Mouse (Mus musculus) liver, embryonic 14.5 days (tissue): ENCODE results near the gene D5Ertd579e. TPM values are rescaled to one million over a fixed set of nuclear protein-coding genes. Genes with fewer than 3 reads are reported as not detected.

Experiments used
- ATAC-seq: fragments of 200-750 bp; cut with Nextera tagmentation; 2 replicates; pipeline ENCODE4 v1.8.0; 2017; ENCODE audit warnings: moderate number of reproducible peaks, mild to moderate bottlenecking, moderate library complexity; ENCODE audit not compliant: insufficient read depth
- DNase-seq, 3 experiments: peaks; one replicate each; pipeline ENCODE4 v3.0.0-alpha.2; 2012 to 2013; ENCODE audit warnings: low read depth in 3 of 3, low spot score in 3 of 3
- H3K27ac ChIP-seq: fragments of 300-500 bp; sonication (generic); 2 replicates; pipeline ENCODE4 v1.5.1; 2014; ENCODE audit warnings: moderate library complexity, mild to moderate bottlenecking, control low read depth, inconsistent platforms
- H3K27me3 ChIP-seq: fragments of 300-500 bp; sonication (generic); 2 replicates; pipeline ENCODE4 v1.6.1; 2014; ENCODE audit warnings: mild to moderate bottlenecking, low read length, moderate library complexity; ENCODE audit not compliant: control insufficient read depth, insufficient read depth
- H3K36me3 ChIP-seq: fragments of 300-500 bp; sonication (generic); replicated peaks from 2 replicates; pipeline ENCODE4 v1.6.1; 2014; ENCODE audit warnings: low read depth; ENCODE audit not compliant: control insufficient read depth, insufficient read depth
- H3K4me1 ChIP-seq, 2 experiments: fragments of 200-500 bp in 1 of 2; fragments of 300-500 bp in 1 of 2; sonication (generic) in 1 of 2; replicated peaks; 2 replicates each; pipeline ENCODE4 v1.6.1; 2012 to 2014; ENCODE audit warnings: antibody characterized with exemption in 1 of 2, inconsistent platforms in 1 of 2, low read length in 1 of 2; ENCODE audit not compliant: control insufficient read depth in 2 of 2, insufficient read depth in 2 of 2
- H3K4me2 ChIP-seq: fragments of 300-500 bp; sonication (generic); 2 replicates; pipeline ENCODE4 v1.6.1; 2014; ENCODE audit warnings: low read depth, mild to moderate bottlenecking, control low read depth, moderate library complexity
- H3K4me3 ChIP-seq, 2 experiments: fragments of 200-500 bp in 1 of 2; fragments of 300-500 bp in 1 of 2; sonication (generic) in 1 of 2; 2 replicates each; pipeline ENCODE4 v1.5.1; 2012 to 2014; ENCODE audit warnings: low read depth in 2 of 2, low read length in 2 of 2, mild to moderate bottlenecking in 2 of 2, control low read depth in 1 of 2, inconsistent platforms in 1 of 2, moderate library complexity in 1 of 2; ENCODE audit not compliant: insufficient read depth in 1 of 2
- H3K9ac ChIP-seq: fragments of 300-500 bp; sonication (generic); replicated peaks from 2 replicates; pipeline ENCODE4 v1.6.1; 2014; ENCODE audit warnings: mild to moderate bottlenecking, control low read depth, moderate library complexity
- H3K9me3 ChIP-seq: fragments of 300-500 bp; sonication (generic); 2 replicates; pipeline ENCODE4 v1.6.1; 2016; ENCODE audit warnings: low read length, mixed read lengths; ENCODE audit not compliant: control insufficient read depth
- CTCF ChIP-seq: IDR thresholded peaks from 2 replicates; pipeline ENCODE4 v1.5.1; 2016; ENCODE audit warnings: antibody characterized with exemption, low read depth, control low read depth
- EP300 ChIP-seq: IDR thresholded peaks from 2 replicates; pipeline ENCODE4 v1.6.1; 2016; ENCODE audit warnings: antibody characterized with exemption, low read depth
- WGBS: fragments of 180-500 bp; shearing (Covaris S2); extraction: QIAGEN DNeasy Blood & Tissue Kit; methylation state at CpG from one replicate; pipeline ENCODE4 v1.1.7; 2014; ENCODE audit not compliant: insufficient replicate concordance; 5-methylcytosine and 5-hydroxymethylcytosine counted together
- polyA plus RNA-seq, 2 experiments: library from polyadenylated mRNA; depleted of rRNA in 1 of 2; stranded (reverse) in 1 of 2; unstranded in 1 of 2; fragments of >200 nt; fragmentation: Nextera tagmentation in 1 of 2; extraction: Ambion mirVana in 1 of 2; gene quantifications; 2 replicates each; pipeline versions ENCODE4 v1.2.1 to v1.2.3; 2012 to 2014

Gene D5Ertd579e
- polyA plus RNA-seq, 2 experiments, result 16.2 to 22.7 TPM

DNA sequence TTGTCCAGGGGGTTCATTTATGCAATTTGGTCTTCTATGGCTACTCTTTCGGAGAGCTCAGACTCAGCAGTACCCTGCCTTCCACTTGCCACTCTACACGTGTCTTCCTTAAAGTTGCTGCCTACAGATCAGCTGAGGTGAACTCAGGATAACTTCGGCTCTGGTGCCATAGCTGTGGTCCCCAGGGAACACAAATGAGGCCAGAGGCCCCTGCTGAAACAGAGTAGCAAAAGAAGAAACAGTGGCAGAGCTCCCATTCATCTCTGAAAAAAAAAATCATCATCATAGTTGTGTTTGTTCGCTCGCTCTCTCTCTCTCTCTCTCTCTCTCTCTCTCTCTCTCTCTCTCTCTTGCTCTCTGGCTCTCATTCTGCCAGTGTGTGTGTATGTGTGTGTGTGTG lies 2.9 kb upstream of the D5Ertd579e start:
- ATAC-seq, result no peak
- WGBS, result 58% methylated on average over 5 of the region's 5 CpGs
- Histone ChIP-seq H3K4me3 (no peak overlapping the region), H3K9ac (no peak overlapping the region), H3K4me1 (peaks cover 20 to 35% of the 10 kb centered on the region in 2 experiments), H3K36me3 (no peaks in the 10 kb centered on the region), H3K27me3 (no peaks in the 10 kb centered on the region), H3K27ac (no peak overlapping the region), H3K9me3 (no peaks in the 10 kb centered on the region), H3K4me2 (no peak overlapping the region)
- no peak for TF ChIP-seq CTCF
- TF ChIP-seq EP300, result no peak
- no peak for DNase-seq

DNA sequence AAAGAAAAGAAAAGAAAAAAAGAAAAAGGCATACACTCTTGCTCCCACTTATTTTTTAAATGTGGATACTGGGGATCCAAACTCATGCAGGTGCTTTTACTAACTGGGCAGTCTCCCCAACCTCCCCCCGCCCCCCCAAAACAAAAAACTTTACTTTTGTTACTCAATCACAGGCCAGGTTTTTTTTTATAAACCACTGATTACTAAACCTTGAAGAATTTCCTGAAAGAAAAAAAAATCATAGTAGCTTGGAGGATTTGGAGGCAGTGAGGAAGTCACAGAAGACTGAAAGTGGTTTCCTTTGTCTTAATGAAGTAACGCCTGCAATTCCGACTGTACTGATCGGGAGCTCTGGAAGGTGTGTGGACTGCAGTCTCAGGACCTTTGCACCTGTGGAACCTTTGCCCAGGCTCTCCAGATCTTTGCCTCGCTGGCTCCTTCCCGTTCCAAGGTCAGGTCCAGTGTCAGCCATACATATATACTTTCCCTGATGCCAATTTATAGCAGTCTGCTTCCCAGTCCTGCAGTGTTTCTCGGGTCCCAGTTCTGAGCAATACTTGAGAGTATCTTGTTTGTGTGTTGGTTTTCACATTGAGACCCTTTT lies 2.3 kb upstream of the D5Ertd579e start:
- DNase-seq (no peak), ATAC-seq (no peak)
- TF ChIP-seq CTCF (no peak), EP300 (no peak)
- Histone ChIP-seq H3K9ac (no peak overlapping the region), H3K36me3 (peaks cover 3% of the 10 kb centered on the region; the same call in 1 of the 2 replicates), H3K27ac (no peak overlapping the region), H3K4me1 (peaks cover 23 to 40% of the 10 kb centered on the region in 2 experiments), H3K9me3 (no peaks in the 10 kb centered on the region), H3K4me2 (no peak overlapping the region), H3K4me3 (no peak overlapping the region), H3K27me3 (no peaks in the 10 kb centered on the region)
- WGBS, result 51% methylated on average over 7 of the region's 7 CpGs

DNA sequence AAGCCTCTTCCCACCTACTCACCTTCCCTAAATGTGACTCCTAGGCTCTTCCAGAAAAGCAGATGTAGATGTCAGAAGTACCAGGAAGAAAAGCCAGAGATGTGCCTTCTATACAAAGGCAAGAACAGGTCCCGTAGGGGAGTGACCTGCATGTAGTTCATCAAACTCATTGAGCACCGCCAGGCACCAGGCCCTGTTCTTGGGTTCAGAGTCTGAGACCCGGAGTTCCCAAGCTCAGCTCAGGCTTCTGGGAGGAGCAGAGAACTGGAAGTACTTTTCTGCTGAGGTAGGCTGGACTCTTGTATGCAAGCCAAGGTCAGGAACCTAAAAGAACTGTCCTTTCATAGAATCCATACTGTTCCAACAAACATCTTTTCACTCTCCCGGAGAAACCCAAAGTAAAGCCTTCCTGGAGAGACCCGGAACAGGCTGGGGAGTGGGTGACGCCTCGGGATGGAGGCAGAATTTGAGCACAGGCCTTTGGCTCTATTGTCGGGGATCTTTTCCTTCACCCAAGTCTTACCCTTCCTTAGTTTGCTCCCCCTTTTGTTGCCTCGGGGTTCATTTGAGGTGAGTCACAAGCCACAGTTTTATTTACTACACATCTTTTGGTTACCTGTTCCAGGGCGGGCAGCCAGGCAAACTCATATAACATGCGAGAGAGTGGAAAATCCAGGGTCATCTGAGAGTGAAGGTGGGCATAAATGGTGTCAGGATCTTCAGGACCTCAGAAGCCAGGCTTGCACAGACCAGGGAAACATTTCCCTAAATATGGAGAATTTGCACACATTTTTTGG lies 878 bp upstream of the D5Ertd579e start:
- 68% methylated on average over 11 of the region's 11 CpGs for WGBS
- TF ChIP-seq EP300 (no peak), CTCF (no peak)
- no peak for DNase-seq
- H3K4me1 ChIP-seq, result peaks cover 30 to 48% of the 10 kb centered on the region in 2 experiments
- peak overlapping the region; percentile 58 to 86; a peak in 3 of 4 replicates for H3K4me3 ChIP-seq
- peak overlapping the region; percentile 82 for H3K4me2 ChIP-seq
- no peaks in the 10 kb centered on the region for H3K27me3 ChIP-seq
- no peak for ATAC-seq
- H3K27ac ChIP-seq, result peak overlapping the region; percentile 15
- H3K36me3 ChIP-seq, result peaks cover 3% of the 10 kb centered on the region; the same call in 1 of the 2 replicates
- H3K9me3 ChIP-seq, result no peaks in the 10 kb centered on the region
- 0 out of 2 replicates have a peak overlapping the region, but pooled peaks have one; percentile 93 for H3K9ac ChIP-seq

DNA sequence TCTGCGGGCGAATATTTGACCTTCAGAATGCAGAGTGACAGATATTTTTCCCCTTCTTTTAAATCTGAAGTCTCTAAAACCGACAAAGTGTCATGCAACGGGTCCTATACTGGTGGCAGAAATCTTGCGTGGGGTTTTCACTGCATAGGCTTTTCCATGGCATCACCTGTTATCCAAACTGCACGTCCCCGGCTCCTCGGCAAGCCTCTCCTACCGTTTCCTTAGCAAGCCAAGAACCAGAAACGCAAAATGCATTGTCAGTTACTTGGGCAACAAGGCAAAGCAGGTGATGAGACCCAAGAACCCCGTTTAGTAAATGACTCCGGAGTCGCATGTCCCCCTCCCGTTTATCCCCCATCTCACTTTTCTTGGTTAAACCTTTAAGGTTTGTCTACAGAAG lies 819 bp downstream of the D5Ertd579e start:
- Histone ChIP-seq H3K9me3 (no peaks in the 10 kb centered on the region), H3K27ac (peak overlapping the region; percentile 79), H3K36me3 (peaks cover 7% of the 10 kb centered on the region), H3K9ac (peak overlapping the region; percentile 93), H3K4me2 (peak overlapping the region; percentile 63), H3K4me3 (peak overlapping the region; percentile 86 to 97), H3K27me3 (no peaks in the 10 kb centered on the region), H3K4me1 (peaks cover 29 to 44% of the 10 kb centered on the region in 2 experiments)
- no peak for TF ChIP-seq CTCF
- no peak for TF ChIP-seq EP300
- DNase-seq, result no peak
- WGBS, result 8% methylated on average over 14 of the region's 14 CpGs
- no peak for ATAC-seq

DNA sequence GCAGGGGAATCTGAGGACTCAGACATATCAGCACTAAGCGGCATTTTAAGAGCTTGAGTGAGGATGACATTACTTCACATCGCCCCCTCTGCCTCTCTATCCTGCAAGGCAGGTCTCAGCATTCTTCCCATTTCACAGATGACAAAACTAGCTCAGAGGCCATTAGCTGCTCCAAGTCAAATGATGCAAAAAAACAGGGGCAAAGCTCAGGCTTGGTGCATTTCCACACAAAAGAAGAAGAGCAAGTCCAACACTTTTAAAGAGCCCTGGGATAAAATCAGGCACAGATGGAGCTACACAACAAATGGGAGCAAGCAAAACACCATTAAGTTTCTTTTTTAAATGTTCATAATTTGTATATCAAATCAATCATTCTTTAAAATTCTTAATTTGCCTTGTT lies 2.2 kb downstream of the D5Ertd579e start:
- H3K9me3 ChIP-seq, result no peaks in the 10 kb centered on the region
- peaks cover 29 to 42% of the 10 kb centered on the region in 2 experiments for H3K4me1 ChIP-seq
- no peak for ATAC-seq
- peak overlapping the region; percentile 23 to 28; a peak in 3 of 4 replicates for H3K4me3 ChIP-seq
- H3K36me3 ChIP-seq, result peaks cover 7% of the 10 kb centered on the region
- TF ChIP-seq EP300 (no peak), CTCF (0 out of 2 replicates have a peak, but pooled peaks have one; percentile 11)
- H3K27ac ChIP-seq, result peak overlapping the region; percentile 28; the same call in 1 of the 2 replicates
- no peak for DNase-seq
- peak overlapping the region; percentile 29 for H3K9ac ChIP-seq
- WGBS, result 77% methylated on average over 2 of the region's 2 CpGs
- H3K4me2 ChIP-seq, result peak overlapping the region; percentile 63
- H3K27me3 ChIP-seq, result no peaks in the 10 kb centered on the region
